Mouse (Mus musculus): ENCODE data around the gene Slc30a6.

DNA sequence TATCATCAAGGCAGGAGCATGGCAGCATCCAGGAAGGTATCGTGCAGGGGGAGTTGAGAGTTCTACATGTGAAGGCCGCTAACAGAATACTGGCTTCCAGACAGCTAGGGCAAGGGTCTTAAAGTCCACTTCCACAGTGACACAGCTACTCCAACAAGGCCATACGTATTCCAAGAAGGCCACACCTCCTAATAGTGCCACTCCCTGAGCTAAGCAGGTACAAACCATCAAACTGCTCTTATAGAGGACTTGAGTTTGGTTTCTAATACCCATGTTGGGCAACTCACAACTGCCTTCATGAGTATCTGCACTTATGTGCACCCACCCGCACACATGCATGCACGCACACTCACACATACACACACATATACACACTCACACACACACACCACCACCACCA is 61.4 kb downstream of the Slc30a6 start:
- TF ChIP-seq POLR2A (IDR thresholded peaks at IDR 0.05; ENCODE audit: borderline replicate concordance, extremely low read depth, insufficient read depth, insufficient read length, poor library complexity, severe bottlenecking) (no peak), CTCF (IDR thresholded peaks at IDR 0.05; ENCODE audit: borderline replicate concordance, extremely low read depth, insufficient read depth, insufficient read length) (no peak)
